Mouse (Mus musculus) left cerebral cortex, adult 9 months (tissue): Measurements from ENCODE around the gene 4933409G03Rik.
"Not testable (repeated sequence)": the region's sequence is repeated elsewhere in the genome, so short reads cannot be mapped to it uniquely, and the experiment has no call there.

ENCODE experiments used
- DNase-seq, 2 experiments: peaks; one replicate each; pipeline ENCODE4 v3.0.0; 2022; ENCODE audit warnings: low spot score in 2 of 2

4933409G03Rik gene

GRCm38 (mm10) chr2:68582113-68582512 lies at the start of gene 4933409G03Rik:
4933409G03Rik (plus strand) TSS chr2:68582413.
- DNase-seq: no peak

GRCm38 (mm10) chr2:68544190-68544589 lies 38.0 kb upstream of the 4933409G03Rik start:
- DNase-seq: no peak

GRCm38 (mm10) chr2:68560821-68561220 lies 21.4 kb upstream of the 4933409G03Rik start:
- DNase-seq: peak; percentile 53 to 59

GRCm38 (mm10) chr2:68563331-68563730 lies 18.9 kb upstream of the 4933409G03Rik start:
- peak in 1 of 2 experiments; percentile 55 for DNase-seq

- DNase-seq: no peak
Observed at GRCm38 (mm10) chr2:68568361-68568760, 13.9 kb upstream of the 4933409G03Rik start.

- peak in 1 of 2 experiments; percentile 22 for DNase-seq
Observed at GRCm38 (mm10) chr2:68572340-68572739, 9.9 kb upstream of the 4933409G03Rik start.

- DNase-seq: no peak
Observed at GRCm38 (mm10) chr2:68592765-68593164, 10.6 kb downstream of the 4933409G03Rik start.

GRCm38 (mm10) chr2:68656186-68656585 lies 74.0 kb downstream of the 4933409G03Rik start, which contains the start of gene 4932414N04Rik:
4932414N04Rik (plus strand) TSS chr2:68656486.
- not testable (repeated sequence) for DNase-seq
